In genomic region chr10:8091871-8092552, GRCm38 (mm10) we compare ENCODE assay signal across 14 mouse cellular contexts.
DNase-seq lines count a peak whose midpoint lies in the region; ATAC-seq and TF ChIP-seq lines count a peak whose summit lies in the region.
"Had no signal": no experiment of that assay in that cellular context is flagged by ENCODE, and none has a peak within 500 bp of the region (broad histone marks: within the 10 kb centered on the region; RNA-seq: fewer than 3 reads in every experiment).

No protein-coding gene starts in this region.

- H3K79me2 ChIP-seq in liver, adult 2 months (ENCODE audit: control insufficient read depth, insufficient read depth, low read length), result no peaks in the 10 kb centered on the region

- WGBS in heart, embryonic 11.5 days (ENCODE audit: insufficient replicate concordance), result 56% methylated on average over 8 of the region's 8 CpGs
- WGBS in liver, adult 2 months, result 48% methylated on average over 8 of the region's 8 CpGs
- 71% methylated on average over 8 of the region's 8 CpGs for WGBS in liver, embryonic 11.5 days
- WGBS in embryonic facial prominence, embryonic 14.5 days, result 35% methylated on average over 8 of the region's 8 CpGs
- 43% methylated on average over 8 of the region's 8 CpGs for WGBS in limb, embryonic 15.5 days

- no peak for DNase-seq in heart, adult 8-10 months (ENCODE audit: low spot score)
- peak; percentile 37 for DNase-seq in liver, adult 2 months (ENCODE audit: extremely low read depth, low read depth, low spot score)
- no peak for DNase-seq in liver, embryonic 11.5 days (ENCODE audit: low spot score)
- DNase-seq in embryonic facial prominence, embryonic 14.5 days (ENCODE audit: low spot score), result peak; percentile 83
- no peak for DNase-seq in right cerebral cortex, postnatal 36 days (ENCODE audit: low spot score in 2 of 2)
- DNase-seq: cerebellum, adult 2 months; embryo, embryonic 11 days; kidney, adult 11 months; kidney, postnatal 25 days; liver, embryonic 13.5 days had no signal

- no peak for TF ChIP-seq POLR2A in liver, adult 2 months (IDR thresholded peaks at IDR 0.05; ENCODE audit: extremely low read depth, insufficient read depth, low read length)

- peaks cover 13% of the 10 kb centered on the region for H3K4me1 ChIP-seq in heart, embryonic 11.5 days (ENCODE audit: control insufficient read depth, insufficient read depth, low read length)
- peaks cover 21% of the 10 kb centered on the region for H3K4me1 ChIP-seq in liver, adult 2 months (ENCODE audit: control insufficient read depth, insufficient read depth, low read length)
- H3K4me1 ChIP-seq in liver, embryonic 11.5 days (replicated peaks; ENCODE audit: control insufficient read depth, insufficient read depth, low read length), result no peaks in the 10 kb centered on the region; the same call in 1 of the 2 replicates
- peaks cover 10% of the 10 kb centered on the region; the same call in 1 of the 2 replicates for H3K4me1 ChIP-seq in embryonic facial prominence, embryonic 14.5 days (ENCODE audit: control insufficient read depth, insufficient read depth, low read length)
- H3K4me1 ChIP-seq in limb, embryonic 15.5 days, result peaks cover 11% of the 10 kb centered on the region

- H3K27ac ChIP-seq in heart, embryonic 11.5 days (ENCODE audit: low read depth, low read length), result peak overlapping the region; percentile 29; the same call in 1 of the 2 replicates
- H3K27ac ChIP-seq in liver, adult 2 months (replicated peaks; ENCODE audit: insufficient read depth, low read depth, low read length), result no peak overlapping the region
- no peak overlapping the region for H3K27ac ChIP-seq in liver, embryonic 11.5 days (ENCODE audit: low read depth, low read length)
- H3K27ac ChIP-seq in embryonic facial prominence, embryonic 14.5 days (replicated peaks; ENCODE audit: low read depth, low read length), result peak overlapping the region; percentile 84
- H3K27ac ChIP-seq in limb, embryonic 15.5 days, result peak overlapping the region; percentile 80
- H3K27ac ChIP-seq: liver, embryonic 13.5 days had no signal

- H3K9me3 ChIP-seq in heart, embryonic 11.5 days (replicated peaks; ENCODE audit: control insufficient read depth, low read length), result no peaks in the 10 kb centered on the region
- no peaks in the 10 kb centered on the region for H3K9me3 ChIP-seq in liver, embryonic 11.5 days (ENCODE audit: control insufficient read depth, low read length)
- H3K9me3 ChIP-seq in embryonic facial prominence, embryonic 14.5 days (ENCODE audit: control insufficient read depth, low read length), result no peaks in the 10 kb centered on the region
- H3K9me3 ChIP-seq in limb, embryonic 15.5 days, result no peaks in the 10 kb centered on the region
- H3K9me3 ChIP-seq: liver, embryonic 13.5 days had no signal

- no peak overlapping the region for H3K4me3 ChIP-seq in heart, embryonic 11.5 days (ENCODE audit: low read depth, low read length)
- H3K4me3 ChIP-seq in liver, adult 2 months (ENCODE audit: insufficient read depth, low read depth, low read length), result no peak overlapping the region
- no peak overlapping the region for H3K4me3 ChIP-seq in liver, embryonic 11.5 days (ENCODE audit: low read depth, low read length)
- H3K4me3 ChIP-seq in embryonic facial prominence, embryonic 14.5 days (ENCODE audit: low read depth, low read length), result no peak overlapping the region
- no peak overlapping the region for H3K4me3 ChIP-seq in limb, embryonic 15.5 days
- H3K4me3 ChIP-seq: liver, embryonic 13.5 days; megakaryocyte, embryonic 14.5 days had no signal

- no peak for TF ChIP-seq CTCF in liver, adult 2 months (IDR thresholded peaks at IDR 0.05; ENCODE audit: low read depth, low read length)

- no peak overlapping the region; the same call in 1 of the 2 replicates for H3K4me2 ChIP-seq in heart, embryonic 11.5 days
- H3K4me2 ChIP-seq in liver, embryonic 11.5 days, result no peak overlapping the region
- H3K4me2 ChIP-seq in embryonic facial prominence, embryonic 14.5 days (ENCODE audit: low read depth, low read length), result peak overlapping the region; percentile 13; the same call in 1 of the 2 replicates
- H3K4me2 ChIP-seq in limb, embryonic 15.5 days, result no peak overlapping the region
- H3K4me2 ChIP-seq: liver, embryonic 13.5 days had no signal

- ATAC-seq in heart, embryonic 11.5 days (replicated peaks; ENCODE audit: insufficient number of reproducible peaks, low FRiP score, low TSS enrichment), result no peak
- ATAC-seq in liver, embryonic 11.5 days (replicated peaks; ENCODE audit: low FRiP score), result no peak
- ATAC-seq in embryonic facial prominence, embryonic 14.5 days (ENCODE audit: low read depth), result peak; percentile 88
- peak; percentile 55; the same call in 1 of the 2 replicates for ATAC-seq in limb, embryonic 15.5 days (ENCODE audit: insufficient number of reproducible peaks, low FRiP score, low TSS enrichment, low read depth)
- no peak for ATAC-seq in megakaryocyte progenitor cell, adult 5-6 weeks (replicated peaks; ENCODE audit: poor library complexity)

- no peak overlapping the region for H3K9ac ChIP-seq in heart, embryonic 11.5 days (ENCODE audit: low read depth, low read length)
- no peak overlapping the region for H3K9ac ChIP-seq in liver, adult 2 months (ENCODE audit: low read depth, low read length)
- H3K9ac ChIP-seq in liver, embryonic 11.5 days (ENCODE audit: low read depth, low read length), result no peak overlapping the region
- 0 out of 2 replicates have a peak overlapping the region, but pooled peaks have one; percentile 20 for H3K9ac ChIP-seq in embryonic facial prominence, embryonic 14.5 days (ENCODE audit: low read depth, low read length)
- no peak overlapping the region for H3K9ac ChIP-seq in limb, embryonic 15.5 days
- H3K9ac ChIP-seq: liver, embryonic 13.5 days had no signal

- H3K36me3 ChIP-seq in heart, embryonic 11.5 days (ENCODE audit: control insufficient read depth, insufficient read depth, low read length), result no peaks in the 10 kb centered on the region
- no peaks in the 10 kb centered on the region for H3K36me3 ChIP-seq in liver, adult 2 months (ENCODE audit: control insufficient read depth, insufficient read depth, low read length)
- no peaks in the 10 kb centered on the region for H3K36me3 ChIP-seq in liver, embryonic 11.5 days (ENCODE audit: control insufficient read depth, insufficient read depth, low read length)
- H3K36me3 ChIP-seq in embryonic facial prominence, embryonic 14.5 days (ENCODE audit: control insufficient read depth, insufficient read depth, low read length), result no peaks in the 10 kb centered on the region
- no peaks in the 10 kb centered on the region for H3K36me3 ChIP-seq in limb, embryonic 15.5 days
- H3K36me3 ChIP-seq: liver, embryonic 13.5 days had no signal

- no peaks in the 10 kb centered on the region for H3K27me3 ChIP-seq in heart, embryonic 11.5 days (ENCODE audit: control insufficient read depth, insufficient read depth, low read length)
- H3K27me3 ChIP-seq in liver, adult 2 months (ENCODE audit: control insufficient read depth, insufficient read depth, low read length), result no peaks in the 10 kb centered on the region
- no peaks in the 10 kb centered on the region for H3K27me3 ChIP-seq in liver, embryonic 11.5 days (replicated peaks; ENCODE audit: control insufficient read depth, insufficient read depth, low read length)
- H3K27me3 ChIP-seq in embryonic facial prominence, embryonic 14.5 days (replicated peaks; ENCODE audit: control insufficient read depth, insufficient read depth, low read length), result no peaks in the 10 kb centered on the region
- H3K27me3 ChIP-seq in limb, embryonic 15.5 days, result no peaks in the 10 kb centered on the region
- H3K27me3 ChIP-seq: liver, embryonic 13.5 days; megakaryocyte, embryonic 14.5 days had no signal

Comparison
In these comparisons a context has a peak if more than half of its experiments do, and no peak if none do; other contexts are left out.
1. DNase-seq: peak in liver, adult 2 months (single experiment) and embryonic facial prominence, embryonic 14.5 days (single experiment); none in heart, adult 8-10 months (single experiment), liver, embryonic 11.5 days (single experiment) and right cerebral cortex, postnatal 36 days (0 of 2).
2. ATAC-seq: peak in embryonic facial prominence, embryonic 14.5 days (single experiment) and limb, embryonic 15.5 days (single experiment); none in heart, embryonic 11.5 days (single experiment), liver, embryonic 11.5 days (single experiment) and megakaryocyte progenitor cell, adult 5-6 weeks (single experiment).
3. H3K27ac ChIP-seq: peak in heart, embryonic 11.5 days (single experiment), embryonic facial prominence, embryonic 14.5 days (single experiment) and limb, embryonic 15.5 days (single experiment); none in liver, adult 2 months (single experiment) and liver, embryonic 11.5 days (single experiment).